Mouse (Mus musculus) heart, embryonic 12.5 days (tissue): ENCODE data around the gene Lix1l. TPM values are rescaled to one million over a fixed set of nuclear protein-coding genes. Genes with fewer than 3 reads are reported as not detected.
A peak's percentile ranks its signal among the peaks of the same experiment; 100 is the strongest.

ENCODE experiments used
- ATAC-seq: fragments of 200-750 bp; cut with Nextera tagmentation; 2 replicates; pipeline ENCODE4 v1.8.0; 2017; ENCODE audit warnings: moderate TSS enrichment, moderate library complexity; ENCODE audit not compliant: insufficient number of reproducible peaks, low FRiP score
- H3K27ac ChIP-seq: fragments of 300-500 bp; sonication (generic); 2 replicates; pipeline ENCODE4 v1.5.1; 2016; ENCODE audit warnings: mild to moderate bottlenecking, moderate library complexity; ENCODE audit not compliant: poor library complexity, severe bottlenecking
- H3K27me3 ChIP-seq: fragments of 300-500 bp; sonication (generic); replicated peaks from 2 replicates; pipeline ENCODE4 v1.6.1; 2016; ENCODE audit warnings: mild to moderate bottlenecking, moderate library complexity
- H3K36me3 ChIP-seq: fragments of 300-500 bp; sonication (generic); 2 replicates; pipeline ENCODE4 v1.6.1; 2016; ENCODE audit warnings: mild to moderate bottlenecking, moderate library complexity
- H3K4me1 ChIP-seq: fragments of 300-500 bp; sonication (generic); replicated peaks from 2 replicates; pipeline ENCODE4 v1.6.1; 2016; ENCODE audit warnings: mild to moderate bottlenecking
- H3K4me2 ChIP-seq: fragments of 300-500 bp; sonication (generic); 2 replicates; pipeline ENCODE4 v1.6.1; 2016; ENCODE audit warnings: mild to moderate bottlenecking, moderate library complexity
- H3K4me3 ChIP-seq: fragments of 300-500 bp; sonication (generic); 2 replicates; pipeline ENCODE4 v1.5.1; 2016; ENCODE audit warnings: mild to moderate bottlenecking
- H3K9ac ChIP-seq: fragments of 300-500 bp; sonication (generic); 2 replicates; pipeline ENCODE4 v1.6.1; 2016; ENCODE audit warnings: mild to moderate bottlenecking, moderate library complexity
- H3K9me3 ChIP-seq: fragments of 300-500 bp; sonication (generic); replicated peaks from 2 replicates; pipeline ENCODE4 v1.6.1; 2016; ENCODE audit warnings: mild to moderate bottlenecking, moderate library complexity
- WGBS: fragments of 180-500 bp; shearing (Covaris S2); methylation state at CpG from one replicate; pipeline ENCODE4 v1.1.7; 2016; 5-methylcytosine and 5-hydroxymethylcytosine counted together
- polyA plus RNA-seq: library from polyadenylated mRNA; unstranded; fragments of >200 nt; fragmentation: Nextera tagmentation; extraction: Ambion mirVana; gene quantifications from 2 replicates; pipeline ENCODE4 v1.2.1, GENCODE M21; 2016

The Lix1l gene
- polyA plus RNA-seq, 1 experiment from 2014 or later, result 5.1 TPM

- Histone ChIP-seq H3K4me1 (peaks cover 45% of the 10 kb centered on the region), H3K36me3 (0 out of 2 replicates have a peak, but pooled peaks cover 2% of the 10 kb centered on the region), H3K27me3 (no peaks in the 10 kb centered on the region), H3K27ac (peak overlapping the region; percentile 9; the same call in 1 of the 2 replicates), H3K4me3 (no peak overlapping the region), H3K9me3 (no peaks in the 10 kb centered on the region), H3K4me2 (no peak overlapping the region), H3K9ac (no peak overlapping the region)
- ATAC-seq, result no peak
- WGBS, result 79% methylated on average over 8 of the region's 8 CpGs
These were observed 34.1 kb upstream of the Lix1l start for GRCm38 (mm10) chr3:96566661-96567450.

GRCm38 (mm10) chr3:96568605-96569004, 32.3 kb upstream of the Lix1l start:
- no peak overlapping the region for H3K9ac ChIP-seq
- H3K4me2 ChIP-seq, result no peak overlapping the region
- no peak for ATAC-seq
- H3K9me3 ChIP-seq, result no peaks in the 10 kb centered on the region
- H3K4me3 ChIP-seq, result no peak overlapping the region
- 77% methylated on average over 8 of the region's 8 CpGs for WGBS
- no peaks in the 10 kb centered on the region for H3K36me3 ChIP-seq
- no peaks in the 10 kb centered on the region for H3K27me3 ChIP-seq
- H3K27ac ChIP-seq, result no peak overlapping the region
- H3K4me1 ChIP-seq, result peaks cover 51% of the 10 kb centered on the region

- no peak overlapping the region for H3K9ac ChIP-seq
- no peaks in the 10 kb centered on the region for H3K9me3 ChIP-seq
- no peak overlapping the region for H3K4me3 ChIP-seq
- no peaks in the 10 kb centered on the region for H3K27me3 ChIP-seq
- no peak overlapping the region for H3K4me2 ChIP-seq
- peaks cover 51% of the 10 kb centered on the region for H3K4me1 ChIP-seq
- ATAC-seq, result no peak
- 72% methylated on average over 13 of the region's 13 CpGs for WGBS
- H3K27ac ChIP-seq, result 0 out of 2 replicates have a peak overlapping the region, but pooled peaks have one; percentile 11
- no peaks in the 10 kb centered on the region for H3K36me3 ChIP-seq
These were observed 31.4 kb upstream of the Lix1l start for GRCm38 (mm10) chr3:96569506-96569905.

GRCm38 (mm10) chr3:96569966-96570605, 30.9 kb upstream of the Lix1l start:
- peaks cover 51% of the 10 kb centered on the region for H3K4me1 ChIP-seq
- H3K4me2 ChIP-seq, result no peak overlapping the region
- H3K4me3 ChIP-seq, result no peak overlapping the region
- H3K27ac ChIP-seq, result no peak overlapping the region
- 80% methylated on average over 11 of the region's 11 CpGs for WGBS
- no peaks in the 10 kb centered on the region for H3K27me3 ChIP-seq
- ATAC-seq, result no peak
- H3K36me3 ChIP-seq, result no peaks in the 10 kb centered on the region
- no peaks in the 10 kb centered on the region for H3K9me3 ChIP-seq
- no peak overlapping the region for H3K9ac ChIP-seq

GRCm38 (mm10) chr3:96570643-96571042, 30.3 kb upstream of the Lix1l start:
- no peak for ATAC-seq
- Histone ChIP-seq H3K36me3 (no peaks in the 10 kb centered on the region), H3K27ac (no peak overlapping the region), H3K4me2 (no peak overlapping the region), H3K27me3 (no peaks in the 10 kb centered on the region), H3K4me3 (no peak overlapping the region), H3K4me1 (peaks cover 57% of the 10 kb centered on the region), H3K9me3 (no peaks in the 10 kb centered on the region), H3K9ac (no peak overlapping the region)
- 66% methylated on average over 7 of the region's 7 CpGs for WGBS

GRCm38 (mm10) chr3:96571336-96571735, 29.6 kb upstream of the Lix1l start:
- Histone ChIP-seq H3K9me3 (no peaks in the 10 kb centered on the region), H3K27me3 (no peaks in the 10 kb centered on the region), H3K27ac (no peak overlapping the region), H3K36me3 (no peaks in the 10 kb centered on the region), H3K4me1 (peaks cover 63% of the 10 kb centered on the region), H3K4me2 (no peak overlapping the region), H3K9ac (no peak overlapping the region), H3K4me3 (no peak overlapping the region)
- 78% methylated on average over 2 of the region's 2 CpGs for WGBS
- ATAC-seq, result no peak

GRCm38 (mm10) chr3:96571896-96572698, 28.9 kb upstream of the Lix1l start:
- Histone ChIP-seq H3K27ac (peak overlapping the region; percentile 42; the same call in 1 of the 2 replicates), H3K27me3 (no peaks in the 10 kb centered on the region), H3K9ac (no peak overlapping the region), H3K4me2 (no peak overlapping the region), H3K36me3 (no peaks in the 10 kb centered on the region), H3K9me3 (no peaks in the 10 kb centered on the region), H3K4me1 (peaks cover 66% of the 10 kb centered on the region), H3K4me3 (no peak overlapping the region)
- WGBS, result 58% methylated on average over 16 of the region's 16 CpGs
- no peak for ATAC-seq

- 0 out of 2 replicates have a peak overlapping the region, but pooled peaks have one; percentile 1 for H3K27ac ChIP-seq
- H3K27me3 ChIP-seq, result no peaks in the 10 kb centered on the region
- no peaks in the 10 kb centered on the region for H3K9me3 ChIP-seq
- peak overlapping the region; percentile 46 for H3K9ac ChIP-seq
- no peak for ATAC-seq
- H3K4me1 ChIP-seq, result peaks cover 75% of the 10 kb centered on the region
- 0 out of 2 replicates have a peak overlapping the region, but pooled peaks have one; percentile 2 for H3K4me2 ChIP-seq
- WGBS, result 41% methylated on average over 19 of the region's 19 CpGs
- no peaks in the 10 kb centered on the region for H3K36me3 ChIP-seq
- no peak overlapping the region for H3K4me3 ChIP-seq
These were observed 27.1 kb upstream of the Lix1l start for GRCm38 (mm10) chr3:96573611-96574511.

GRCm38 (mm10) chr3:96575272-96575984, 25.5 kb upstream of the Lix1l start:
- no peaks in the 10 kb centered on the region for H3K36me3 ChIP-seq
- no peak overlapping the region for H3K4me3 ChIP-seq
- H3K4me1 ChIP-seq, result peaks cover 71% of the 10 kb centered on the region
- peak overlapping the region; percentile 98 for H3K27ac ChIP-seq
- no peak overlapping the region for H3K9ac ChIP-seq
- ATAC-seq, result no peak
- H3K9me3 ChIP-seq, result no peaks in the 10 kb centered on the region
- H3K27me3 ChIP-seq, result no peaks in the 10 kb centered on the region
- peak overlapping the region; percentile 60 for H3K4me2 ChIP-seq
- WGBS, result 79% methylated on average over 8 of the region's 8 CpGs
